Mouse (Mus musculus) forebrain, embryonic 10.5 days (tissue): ENCODE data around the gene Ttc28. TPM values are rescaled to one million over a fixed set of nuclear protein-coding genes. Genes with fewer than 3 reads are reported as not detected.

Experiments used
- DNase-seq: peaks from one replicate; pipeline ENCODE4 v3.0.0-alpha.2; 2017; ENCODE audit warnings: low spot score; ENCODE audit errors: extremely low spot score
- H3K27ac ChIP-seq: fragments of 300-500 bp; sonication (generic); 2 replicates; pipeline ENCODE4 v1.5.1; 2016; ENCODE audit warnings: mild to moderate bottlenecking
- H3K27me3 ChIP-seq: fragments of 300-500 bp; sonication (generic); 2 replicates; pipeline ENCODE4 v1.6.1; 2016; ENCODE audit warnings: mild to moderate bottlenecking; ENCODE audit not compliant: poor library complexity, severe bottlenecking
- H3K36me3 ChIP-seq: fragments of 300-500 bp; sonication (generic); replicated peaks from 2 replicates; pipeline ENCODE4 v1.6.1; 2016; ENCODE audit warnings: mild to moderate bottlenecking, moderate library complexity
- H3K4me1 ChIP-seq: fragments of 300-500 bp; sonication (generic); 2 replicates; pipeline ENCODE4 v1.6.1; 2016
- H3K4me3 ChIP-seq: fragments of 300-500 bp; sonication (generic); 2 replicates; pipeline ENCODE4 v1.5.1; 2016; ENCODE audit warnings: mild to moderate bottlenecking, moderate library complexity
- H3K9me3 ChIP-seq: fragments of 300-500 bp; sonication (generic); 2 replicates; pipeline ENCODE4 v1.6.1; 2016; ENCODE audit warnings: mild to moderate bottlenecking, moderate library complexity
- WGBS: fragments of 180-500 bp; shearing (Covaris S2); methylation state at CpG from one replicate; pipeline ENCODE4 v1.1.7; 2016; 5-methylcytosine and 5-hydroxymethylcytosine counted together
- polyA plus RNA-seq: library from polyadenylated mRNA; unstranded; fragments of >200 nt; fragmentation: Nextera tagmentation; extraction: Ambion mirVana; gene quantifications from 2 replicates; pipeline ENCODE4 v1.2.1, GENCODE M21; 2016

Gene Ttc28
- polyA plus RNA-seq, 1 experiment from 2014 or later: 9.7 TPM

GRCm38 (mm10) chr5:111191972-111192371, 312.4 kb downstream of the Ttc28 start:
- Histone ChIP-seq H3K4me3 (no peak overlapping the region), H3K27me3 (peaks cover 17% of the 10 kb centered on the region), H3K36me3 (no peaks in the 10 kb centered on the region), H3K9me3 (no peaks in the 10 kb centered on the region), H3K4me1 (peaks cover 50% of the 10 kb centered on the region), H3K27ac (no peak overlapping the region)
- 90% methylated on average over 9 of the region's 9 CpGs for WGBS
- DNase-seq: no peak

- 82% methylated on average over 2 of the region's 2 CpGs for WGBS
- Histone ChIP-seq H3K27ac (no peak overlapping the region), H3K4me1 (peaks cover 56% of the 10 kb centered on the region), H3K27me3 (peaks cover 30% of the 10 kb centered on the region), H3K9me3 (no peaks in the 10 kb centered on the region), H3K36me3 (no peaks in the 10 kb centered on the region), H3K4me3 (no peak overlapping the region)
- DNase-seq: no peak
Observed at GRCm38 (mm10) chr5:111194829-111195228, 315.2 kb downstream of the Ttc28 start.

- Histone ChIP-seq H3K27ac (no peak overlapping the region), H3K9me3 (no peaks in the 10 kb centered on the region), H3K36me3 (no peaks in the 10 kb centered on the region), H3K27me3 (peaks cover 30% of the 10 kb centered on the region), H3K4me3 (no peak overlapping the region), H3K4me1 (peaks cover 58% of the 10 kb centered on the region)
- no peak for DNase-seq
- WGBS: 70% methylated on average over 11 of the region's 11 CpGs
Observed at GRCm38 (mm10) chr5:111195488-111196485, 316.2 kb downstream of the Ttc28 start.

- H3K4me3 ChIP-seq: no peak overlapping the region
- peaks cover 26% of the 10 kb centered on the region for H3K27me3 ChIP-seq
- peaks cover 53% of the 10 kb centered on the region for H3K4me1 ChIP-seq
- WGBS: 92% methylated on average over 15 of the region's 15 CpGs
- H3K36me3 ChIP-seq: no peaks in the 10 kb centered on the region
- H3K9me3 ChIP-seq: no peaks in the 10 kb centered on the region
- DNase-seq: no peak
- H3K27ac ChIP-seq: no peak overlapping the region
Observed at GRCm38 (mm10) chr5:111197727-111198126, 318.1 kb downstream of the Ttc28 start.

- 50% methylated on average over 15 of the region's 15 CpGs for WGBS
Observed at GRCm38 (mm10) chr5:111200167-111200840, 320.7 kb downstream of the Ttc28 start.

GRCm38 (mm10) chr5:111200915-111201610, 321.5 kb downstream of the Ttc28 start:
- H3K4me1 ChIP-seq: peaks cover 65% of the 10 kb centered on the region

More at GRCm38 (mm10) chr5:111200167-111200840, 320.7 kb downstream of the Ttc28 start:
- H3K9me3 ChIP-seq: no peaks in the 10 kb centered on the region
- H3K27ac ChIP-seq: peak overlapping the region; percentile 65
- H3K27me3 ChIP-seq: peaks cover 14% of the 10 kb centered on the region; the same call in 1 of the 2 replicates
- H3K36me3 ChIP-seq: no peaks in the 10 kb centered on the region
- H3K4me3 ChIP-seq: no peak overlapping the region
- no peak for DNase-seq
- peaks cover 65% of the 10 kb centered on the region for H3K4me1 ChIP-seq

GRCm38 (mm10) chr5:111204221-111204620, 324.6 kb downstream of the Ttc28 start:
- Histone ChIP-seq H3K36me3 (no peaks in the 10 kb centered on the region), H3K4me1 (peaks cover 75% of the 10 kb centered on the region), H3K27ac (no peak overlapping the region), H3K27me3 (no peaks in the 10 kb centered on the region), H3K4me3 (no peak overlapping the region), H3K9me3 (no peaks in the 10 kb centered on the region)
- whole genome bisulfite sequencing: 79% methylated on average over 5 of the region's 5 CpGs
- DNase-seq: no peak

More at GRCm38 (mm10) chr5:111200915-111201610, 321.5 kb downstream of the Ttc28 start:
- H3K4me3 ChIP-seq: no peak overlapping the region
- DNase-seq: no peak
- H3K9me3 ChIP-seq: no peaks in the 10 kb centered on the region
- peak overlapping the region; percentile 65 for H3K27ac ChIP-seq
- H3K36me3 ChIP-seq: no peaks in the 10 kb centered on the region
- H3K27me3 ChIP-seq: peaks cover 14% of the 10 kb centered on the region; the same call in 1 of the 2 replicates
- WGBS: 52% methylated on average over 16 of the region's 16 CpGs

GRCm38 (mm10) chr5:111204976-111205586, 325.5 kb downstream of the Ttc28 start:
- no peak overlapping the region for H3K4me3 ChIP-seq
- peak overlapping the region; percentile 61; the same call in 1 of the 2 replicates for H3K27ac ChIP-seq
- DNase-seq: no peak
- WGBS: 63% methylated on average over 4 of the region's 4 CpGs
- no peaks in the 10 kb centered on the region for H3K27me3 ChIP-seq
- peaks cover 68% of the 10 kb centered on the region for H3K4me1 ChIP-seq
- no peaks in the 10 kb centered on the region for H3K9me3 ChIP-seq
- no peaks in the 10 kb centered on the region for H3K36me3 ChIP-seq

GRCm38 (mm10) chr5:111205817-111206216, 326.2 kb downstream of the Ttc28 start:
- no peak overlapping the region for H3K4me3 ChIP-seq
- H3K27me3 ChIP-seq: no peaks in the 10 kb centered on the region
- H3K36me3 ChIP-seq: no peaks in the 10 kb centered on the region
- peaks cover 60% of the 10 kb centered on the region for H3K4me1 ChIP-seq
- peak overlapping the region; percentile 17; the same call in 1 of the 2 replicates for H3K27ac ChIP-seq
- DNase-seq: no peak
- WGBS: 43% methylated on average over 4 of the region's 4 CpGs
- H3K9me3 ChIP-seq: no peaks in the 10 kb centered on the region

GRCm38 (mm10) chr5:111207924-111208659, 328.5 kb downstream of the Ttc28 start:
- 50% methylated on average over 8 of the region's 8 CpGs for WGBS
- peaks cover 47% of the 10 kb centered on the region for H3K4me1 ChIP-seq
- H3K27me3 ChIP-seq: peaks cover 4% of the 10 kb centered on the region; the same call in 1 of the 2 replicates
- no peak overlapping the region; the same call in 1 of the 2 replicates for H3K4me3 ChIP-seq
- H3K27ac ChIP-seq: 0 out of 2 replicates have a peak overlapping the region, but pooled peaks have one; percentile 53
- no peaks in the 10 kb centered on the region for H3K9me3 ChIP-seq
- H3K36me3 ChIP-seq: no peaks in the 10 kb centered on the region
- DNase-seq: no peak

GRCm38 (mm10) chr5:111208660-111208969, 329.0 kb downstream of the Ttc28 start:
- WGBS: 48% methylated on average over 5 of the region's 5 CpGs
- no peaks in the 10 kb centered on the region for H3K9me3 ChIP-seq
- H3K4me3 ChIP-seq: no peak overlapping the region
- H3K27me3 ChIP-seq: peaks cover 9% of the 10 kb centered on the region; the same call in 1 of the 2 replicates
- H3K4me1 ChIP-seq: peaks cover 47% of the 10 kb centered on the region
- H3K36me3 ChIP-seq: no peaks in the 10 kb centered on the region
- H3K27ac ChIP-seq: 0 out of 2 replicates have a peak overlapping the region, but pooled peaks have one; percentile 53
- DNase-seq: no peak
